Mouse (Mus musculus) ovary, postnatal 36 days (tissue): Measurements from ENCODE around the gene Grm5.

Source experiments
- DNase-seq: peaks from one replicate; pipeline ENCODE4 v3.0.0; 2022; ENCODE audit warnings: low spot score, mixed read lengths

The Grm5 gene

DNA sequence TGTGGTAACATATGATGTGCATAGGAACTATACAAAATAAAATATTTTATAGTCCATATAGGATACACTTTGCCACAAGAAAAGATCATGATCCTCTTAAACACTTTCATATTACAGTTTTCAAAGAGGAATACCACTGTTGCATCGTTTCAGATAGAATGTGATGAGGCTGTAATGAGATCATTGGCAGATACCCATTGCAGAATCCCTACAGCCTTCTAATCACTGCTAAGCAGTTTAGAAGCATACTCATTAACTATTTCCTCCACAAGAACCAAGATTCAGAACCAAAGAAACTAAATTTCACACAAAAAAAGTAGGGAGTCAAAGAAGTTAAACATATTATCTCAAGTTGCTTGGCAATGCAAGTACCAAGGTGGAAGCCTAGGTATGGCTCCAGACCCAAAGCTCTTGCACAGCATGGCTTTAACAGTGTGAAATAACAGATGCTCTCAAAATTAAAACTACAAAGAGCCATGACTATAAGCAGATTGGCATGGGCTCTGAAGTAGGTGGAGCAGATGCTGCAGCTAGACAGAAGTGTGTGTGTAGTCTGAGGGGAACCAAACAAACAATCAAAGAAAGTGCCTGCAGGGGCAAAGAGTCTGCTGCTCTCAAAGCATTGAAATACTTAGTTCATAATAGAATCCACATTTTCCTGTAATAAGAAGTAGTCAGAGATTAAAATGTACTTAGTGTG is 575.7 kb downstream of the Grm5 start:
- DNase-seq, result no peak

DNA sequence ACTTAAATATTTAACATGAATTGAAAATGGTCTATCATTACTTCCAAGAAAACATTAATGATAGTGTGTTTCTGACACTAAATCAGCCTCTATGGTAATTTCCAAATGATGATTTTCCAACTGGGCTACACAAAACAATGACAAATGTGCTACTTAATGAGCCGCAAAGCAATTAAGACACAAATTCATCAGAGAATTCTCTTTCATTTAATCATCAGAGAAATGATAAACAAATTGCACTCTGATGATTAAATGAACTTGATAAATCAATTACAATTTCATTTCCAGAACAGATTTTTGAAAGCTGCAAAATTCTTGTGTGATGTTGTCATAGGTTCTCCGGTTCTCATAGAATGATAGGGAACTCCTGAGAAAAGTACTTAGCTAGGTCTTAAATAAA is 577.6 kb downstream of the Grm5 start:
- DNase-seq, result no peak
